Mouse (Mus musculus): ENCODE measurements around the gene Dchs1.
"Not testable (repeated sequence)": the region's sequence is repeated elsewhere in the genome, so short reads cannot be mapped to it uniquely, and the experiment has no call there.

Dchs1 gene

DNA sequence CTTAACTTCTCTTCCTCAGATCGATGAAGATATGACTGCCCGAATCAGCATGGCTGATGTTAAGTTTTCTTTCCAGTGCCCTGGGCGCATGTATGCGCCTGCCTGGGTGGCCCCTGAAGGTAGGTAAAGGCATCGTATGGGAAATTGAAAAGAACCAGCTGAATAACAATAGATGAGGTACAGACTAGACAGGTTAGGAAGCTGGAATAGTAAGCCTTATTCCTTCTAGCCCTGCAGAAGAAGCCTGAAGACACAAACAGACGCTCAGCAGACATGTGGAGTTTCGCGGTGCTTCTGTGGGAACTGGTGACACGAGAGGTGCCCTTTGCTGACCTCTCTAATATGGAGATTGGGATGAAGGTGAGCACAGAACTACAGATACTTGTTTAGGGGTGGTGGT lies 45.5 kb downstream of the Dchs1 start:
- no peak for DNase-seq

- DNase-seq: peak; percentile 26 to 45
These were observed 46.6 kb downstream of the Dchs1 start for GRCm38 (mm10) chr7:105740851-105741250.

GRCm38 (mm10) chr7:105740089-105740795 lies 47.2 kb downstream of the Dchs1 start:
- DNase-seq: peak in 1 of 2 experiments; percentile 2

GRCm38 (mm10) chr7:105738948-105739347 lies 48.5 kb downstream of the Dchs1 start:
- peak; percentile 78 to 85 for DNase-seq

GRCm38 (mm10) chr7:105738286-105738685 lies 49.2 kb downstream of the Dchs1 start:
- DNase-seq: no peak

- no peak for DNase-seq
These were observed 49.8 kb downstream of the Dchs1 start for GRCm38 (mm10) chr7:105737648-105738047.

- DNase-seq: peak; percentile 41 to 56
These were observed 50.4 kb downstream of the Dchs1 start, which contains the start of gene Rrp8 for GRCm38 (mm10) chr7:105736911-105737521. Rrp8 (minus strand) TSS chr7:105737385.

DNA sequence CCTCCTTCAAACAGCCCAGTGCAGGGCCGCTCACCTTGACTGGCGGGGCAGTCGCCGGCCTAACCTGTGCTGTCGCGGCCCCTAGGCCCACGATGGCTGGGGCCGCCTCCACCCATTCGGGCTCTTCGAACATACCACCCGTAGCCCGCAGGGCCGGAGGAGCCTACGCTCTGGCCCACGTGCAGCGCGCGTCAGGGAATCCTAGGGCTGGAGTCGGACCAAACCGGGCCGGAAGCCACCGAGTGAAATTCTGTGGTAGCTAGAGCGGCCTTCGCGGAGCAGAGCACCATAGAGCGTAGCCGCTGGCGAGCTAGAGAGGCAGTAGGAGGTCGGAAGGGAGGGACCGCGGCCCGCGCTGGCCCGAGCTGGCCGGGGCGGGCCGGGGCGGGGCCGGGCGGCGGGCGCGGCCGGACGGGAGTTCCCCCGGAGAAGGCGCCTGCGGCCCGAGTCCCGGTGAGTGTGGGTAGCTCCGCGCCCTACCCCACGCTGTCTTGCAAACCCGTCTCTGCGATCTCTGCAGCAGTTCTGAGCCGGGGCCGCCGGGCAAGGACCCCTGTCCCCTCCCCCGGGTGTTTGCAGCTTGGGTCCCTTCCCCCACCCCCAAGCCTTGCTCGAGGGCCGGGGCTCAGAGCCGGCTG lies 51.1 kb downstream of the Dchs1 start, which contains the start of gene Ilk:
Gene Ilk (plus strand): TSS at position 329 of the 638 bp plus-strand sequence.
- peak; percentile 96 for DNase-seq

DNA sequence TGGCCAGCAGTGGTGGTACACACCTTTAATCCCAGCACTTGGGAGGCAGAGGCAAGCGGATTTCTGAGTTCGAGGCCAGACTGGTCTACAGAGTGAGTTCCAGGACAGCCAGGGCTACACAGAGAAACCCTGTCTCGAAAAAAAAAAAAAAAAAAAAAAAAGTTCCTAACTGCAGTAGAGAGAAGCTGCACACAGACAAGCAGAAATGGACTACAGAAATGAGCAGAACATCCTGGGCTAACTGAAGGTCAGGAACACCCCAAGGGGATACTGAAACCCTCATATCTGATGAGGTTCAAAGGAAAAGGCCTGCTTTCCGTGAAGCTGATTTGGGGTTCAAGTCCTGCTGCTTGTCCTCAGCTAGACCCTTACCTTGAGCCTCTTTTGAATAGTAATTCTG lies 52.0 kb downstream of the Dchs1 start:
- DNase-seq: not testable (repeated sequence)

- no peak for DNase-seq
These were observed 52.6 kb downstream of the Dchs1 start for GRCm38 (mm10) chr7:105734826-105735225.

DNA sequence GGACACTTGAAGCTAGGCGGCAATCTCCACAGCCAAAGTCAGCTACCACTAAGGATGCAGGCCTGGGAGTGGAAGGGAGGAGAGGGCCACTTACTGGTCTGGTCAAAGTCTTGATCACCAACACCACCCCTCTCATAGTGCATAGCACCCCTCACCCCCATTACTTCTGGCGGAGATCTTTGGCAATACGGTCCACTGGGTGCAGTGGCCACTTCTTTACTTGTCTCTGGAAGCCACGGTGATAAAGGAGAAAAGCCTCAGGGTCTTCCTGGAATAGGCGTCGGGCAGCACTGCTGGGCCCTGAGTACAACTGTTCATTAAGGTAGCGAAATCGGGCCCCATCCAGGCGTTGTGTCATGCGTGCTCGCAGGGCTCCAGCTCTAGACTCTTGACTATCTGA lies 53.6 kb downstream of the Dchs1 start:
- DNase-seq: no peak

DNA sequence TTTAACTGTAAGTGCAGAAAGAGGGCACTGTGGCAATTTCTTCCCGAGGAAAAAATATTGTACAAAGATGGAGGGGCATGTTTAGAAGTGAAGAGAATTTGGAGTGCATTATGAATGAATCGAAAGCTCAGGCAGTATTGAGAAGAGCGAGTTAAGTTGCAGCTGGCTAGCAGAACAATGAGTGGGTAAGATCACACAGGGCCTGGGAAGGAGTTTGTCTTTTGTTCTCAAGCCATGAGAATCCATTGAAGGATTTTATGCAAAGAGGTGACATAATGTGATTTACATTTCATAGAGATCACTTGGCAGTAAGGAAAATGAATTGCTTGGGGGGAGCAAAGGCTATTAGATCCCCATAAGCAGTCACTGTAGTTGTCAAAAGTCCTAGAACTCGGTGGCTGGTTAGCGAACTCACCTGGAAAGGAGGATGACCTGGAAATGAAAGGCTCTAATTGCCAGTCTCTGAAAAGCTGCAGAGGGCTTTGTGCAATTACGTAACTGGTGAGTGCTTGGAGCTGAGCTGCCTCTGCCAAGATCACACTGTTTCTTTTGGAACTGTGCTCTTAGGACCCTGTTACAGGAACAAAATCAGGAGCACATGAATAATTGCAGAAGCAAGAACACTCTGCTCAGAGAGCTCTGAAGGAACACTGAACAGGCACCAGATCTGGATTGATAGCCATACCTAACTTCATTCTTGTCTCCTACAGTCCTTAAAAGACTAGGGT lies 58.6 kb downstream of the Dchs1 start:
- peak in 1 of 2 experiments; percentile 51 for DNase-seq

DNA sequence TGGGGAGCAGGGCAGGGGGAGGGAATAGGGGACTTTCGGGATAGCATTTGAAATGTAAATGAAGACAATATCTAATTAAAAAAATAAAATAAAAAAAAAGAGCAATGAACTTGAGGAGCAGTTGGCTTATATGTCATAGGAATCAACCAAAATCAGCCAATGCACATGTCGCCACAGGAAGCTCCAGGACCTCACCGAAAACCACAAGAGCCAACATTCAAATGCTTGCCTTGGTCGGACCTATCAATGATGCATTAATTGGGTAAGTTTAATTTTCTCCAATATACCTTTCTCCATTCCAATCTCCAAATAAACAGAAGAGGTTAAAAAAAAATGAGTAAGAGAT lies 60.5 kb downstream of the Dchs1 start:
- no peak for DNase-seq

- DNase-seq: peak; percentile 38 to 59
These were observed 61.1 kb downstream of the Dchs1 start for GRCm38 (mm10) chr7:105726144-105726979.

GRCm38 (mm10) chr7:105721916-105722315 lies 65.5 kb downstream of the Dchs1 start:
- no peak for DNase-seq

DNA sequence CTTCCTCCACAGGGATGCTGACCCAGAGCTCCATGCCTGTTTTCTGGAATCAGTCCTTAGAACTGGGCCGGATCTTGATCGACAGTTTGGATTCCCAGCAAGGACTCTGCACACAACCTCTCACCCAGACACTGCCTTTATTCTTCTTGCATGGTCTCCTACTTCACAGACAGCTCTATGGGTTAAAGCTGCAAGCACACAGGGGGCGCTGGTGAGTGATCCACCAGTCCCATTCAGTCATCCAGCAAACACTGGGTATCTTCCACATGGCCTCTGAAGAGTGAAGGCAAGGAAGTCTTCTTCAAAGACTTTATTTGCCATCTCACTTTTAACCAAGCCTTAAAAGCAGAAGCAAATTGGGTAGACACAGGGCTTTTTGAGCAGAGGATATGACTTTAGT lies 72.1 kb downstream of the Dchs1 start:
- no peak for DNase-seq

- no peak for DNase-seq
These were observed 78.7 kb downstream of the Dchs1 start for GRCm38 (mm10) chr7:105708733-105709132.

- no peak for DNase-seq
These were observed 83.6 kb downstream of the Dchs1 start for GRCm38 (mm10) chr7:105703816-105704215.

DNA sequence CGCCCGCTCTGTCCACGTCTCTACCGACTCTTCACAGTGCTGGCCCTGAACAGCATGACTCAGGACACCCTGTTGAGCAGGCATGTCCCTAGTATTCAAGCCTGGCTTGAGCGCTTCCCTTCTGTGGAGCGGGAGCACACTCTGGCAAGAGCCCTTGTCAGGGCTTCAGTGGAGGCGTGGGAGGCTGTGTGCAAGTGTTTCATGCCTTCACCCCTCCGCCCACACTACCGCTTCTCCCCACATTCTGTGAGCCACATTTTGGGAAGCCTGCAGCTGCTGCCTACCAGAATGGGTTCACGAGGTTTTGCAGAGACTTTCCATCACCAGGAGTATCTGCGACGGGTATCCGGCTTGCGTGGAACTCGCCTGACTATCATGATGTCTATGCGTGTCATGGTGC lies 84.3 kb downstream of the Dchs1 start:
- no peak for DNase-seq
